ENCODE assay signal across 7 mouse cellular contexts in the genomic region with DNA sequence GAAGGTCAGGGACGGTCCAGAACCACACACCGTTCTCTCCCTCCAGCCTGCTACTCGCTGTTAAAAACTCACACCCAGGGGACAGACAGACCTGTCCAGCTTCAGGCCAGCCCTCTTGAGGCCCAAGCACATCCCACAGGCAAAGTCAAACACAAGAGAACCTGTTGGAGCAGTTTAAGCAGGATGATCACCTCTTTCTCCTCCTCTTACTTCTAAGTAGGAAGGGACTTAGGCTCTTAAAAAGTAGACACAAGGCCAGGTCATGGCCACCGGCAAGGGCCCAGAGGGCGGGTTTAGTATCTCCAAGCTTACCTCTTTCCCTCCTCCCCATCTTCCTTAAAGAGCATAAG. TPM values are rescaled to one million over a fixed set of nuclear protein-coding genes. Genes with fewer than 3 reads are reported as not detected.
DNase-seq lines count a peak whose midpoint lies in the region; ATAC-seq and TF ChIP-seq lines count a peak whose summit lies in the region.

No protein-coding gene starts in this region.

- no peak for TF ChIP-seq CTCF in C2C12 (IDR thresholded peaks at IDR 0.05; ENCODE audit: control insufficient read depth, insufficient read depth, insufficient read length)

- ATAC-seq in forebrain, embryonic 11.5 days (replicated peaks; ENCODE audit: low FRiP score) = no peak
- ATAC-seq in limb, embryonic 12.5 days (ENCODE audit: insufficient number of reproducible peaks, insufficient read depth, low FRiP score, low TSS enrichment, low read depth) = no peak
- ATAC-seq in neural tube, embryonic 14.5 days (ENCODE audit: low read depth) = no peak

- H3K79me2 ChIP-seq in C2C12 (ENCODE audit: control insufficient read depth, insufficient read depth) = peaks cover 76% of the 10 kb centered on the region

- peaks cover 15% of the 10 kb centered on the region; the same call in 1 of the 2 replicates for H3K4me1 ChIP-seq in forebrain, embryonic 11.5 days (replicated peaks; ENCODE audit: control insufficient read depth, insufficient read depth, low read length)
- H3K4me1 ChIP-seq in limb, embryonic 12.5 days (replicated peaks) = peaks cover 54% of the 10 kb centered on the region
- peaks cover 24% of the 10 kb centered on the region for H3K4me1 ChIP-seq in neural tube, embryonic 14.5 days (ENCODE audit: control insufficient read depth, insufficient read depth, low read length)

- H3K4me3 ChIP-seq in C2C12 (ENCODE audit: insufficient read depth, poor library complexity, severe bottlenecking) = peak overlapping the region; percentile 46
- H3K4me3 ChIP-seq in forebrain, embryonic 11.5 days (ENCODE audit: low read depth, low read length) = peak overlapping the region; percentile 97
- peak overlapping the region; percentile 95 for H3K4me3 ChIP-seq in limb, embryonic 12.5 days (replicated peaks)
- H3K4me3 ChIP-seq in neural tube, embryonic 14.5 days (ENCODE audit: low read depth, low read length) = peak overlapping the region; percentile 91

- H3ac ChIP-seq in C2C12 (ENCODE audit: control insufficient read depth, insufficient read length, low read depth) = peak overlapping the region; percentile 90

- no peaks in the 10 kb centered on the region for H3K36me3 ChIP-seq in C2C12 (ENCODE audit: control insufficient read depth, insufficient read depth)
- no peaks in the 10 kb centered on the region for H3K36me3 ChIP-seq in forebrain, embryonic 11.5 days (ENCODE audit: control insufficient read depth, insufficient read depth, low read length)
- H3K36me3 ChIP-seq in limb, embryonic 12.5 days = no peaks in the 10 kb centered on the region
- H3K36me3 ChIP-seq in neural tube, embryonic 14.5 days (ENCODE audit: control insufficient read depth, insufficient read depth, low read length) = no peaks in the 10 kb centered on the region

- H3K9me3 ChIP-seq in forebrain, embryonic 11.5 days (ENCODE audit: control insufficient read depth, low read length) = no peaks in the 10 kb centered on the region
- H3K9me3 ChIP-seq in limb, embryonic 12.5 days = no peaks in the 10 kb centered on the region
- no peaks in the 10 kb centered on the region for H3K9me3 ChIP-seq in neural tube, embryonic 14.5 days (ENCODE audit: control insufficient read depth, low read length)

- WGBS in forebrain, embryonic 11.5 days = 20% methylated on average over 5 of the region's 5 CpGs
- WGBS in limb, embryonic 12.5 days = 15% methylated on average over 5 of the region's 5 CpGs
- WGBS in neural tube, embryonic 14.5 days = 8% methylated on average over 5 of the region's 5 CpGs

- DNase-seq in 3T3-L1 (ENCODE audit: low read depth, low spot score) = peak; percentile 52
- no peak for DNase-seq in forebrain, embryonic 11.5 days (ENCODE audit: low spot score)
- no peak for DNase-seq in adrenal gland, adult 18-20 months (ENCODE audit: low spot score in 2 of 2)
- no peak for DNase-seq in right cerebral cortex, adult 2 months (ENCODE audit: low spot score in 2 of 2)

- H3K4me2 ChIP-seq in forebrain, embryonic 11.5 days (ENCODE audit: low read depth, low read length, severe bottlenecking) = peak overlapping the region; percentile 61
- H3K4me2 ChIP-seq in limb, embryonic 12.5 days = peak overlapping the region; percentile 68
- peak overlapping the region; percentile 92 for H3K4me2 ChIP-seq in neural tube, embryonic 14.5 days (ENCODE audit: low read depth, low read length)

- peak overlapping the region; percentile 99 for H3K9ac ChIP-seq in forebrain, embryonic 11.5 days (ENCODE audit: low read length)
- peak overlapping the region; percentile 99 for H3K9ac ChIP-seq in limb, embryonic 12.5 days (replicated peaks)
- peak overlapping the region; percentile 98 for H3K9ac ChIP-seq in neural tube, embryonic 14.5 days (replicated peaks; ENCODE audit: low read depth, low read length)

- H3K27me3 ChIP-seq in C2C12 (ENCODE audit: control insufficient read depth, insufficient read depth, insufficient read length) = no peaks in the 10 kb centered on the region
- H3K27me3 ChIP-seq in forebrain, embryonic 11.5 days (ENCODE audit: control insufficient read depth, insufficient read depth, low read length) = no peaks in the 10 kb centered on the region
- H3K27me3 ChIP-seq in limb, embryonic 12.5 days = no peaks in the 10 kb centered on the region
- H3K27me3 ChIP-seq in neural tube, embryonic 14.5 days (ENCODE audit: control insufficient read depth, insufficient read depth, low read length) = no peaks in the 10 kb centered on the region; the same call in 1 of the 2 replicates

- H3K79me3 ChIP-seq in C2C12 (ENCODE audit: low read depth) = peaks cover 58% of the 10 kb centered on the region

- H3K27ac ChIP-seq in forebrain, embryonic 11.5 days (ENCODE audit: low read depth, low read length) = peak overlapping the region; percentile 57; the same call in 1 of the 2 replicates
- peak overlapping the region; percentile 95 for H3K27ac ChIP-seq in limb, embryonic 12.5 days
- peak overlapping the region; percentile 73 for H3K27ac ChIP-seq in neural tube, embryonic 14.5 days (ENCODE audit: low read depth, low read length)

TF ChIP-seq in C2C12, 6 proteins besides CTCF, POLR2A, EP300 and RAD21:
- no peak for TF ChIP-seq MYOG (IDR thresholded peaks at IDR 0.05; ENCODE audit: control insufficient read depth, extremely low read depth, insufficient read length)
- TF ChIP-seq USF1 (IDR thresholded peaks at IDR 0.05; ENCODE audit: low read depth) = no peak
- no peak for TF ChIP-seq MYOD1 (IDR thresholded peaks at IDR 0.05; ENCODE audit: control insufficient read depth, insufficient read length, low read depth)
- TF ChIP-seq FOSL1 (IDR thresholded peaks at IDR 0.05; ENCODE audit: insufficient read depth, low read length, poor library complexity, severe bottlenecking) = no peak
- TF ChIP-seq MAX (IDR thresholded peaks at IDR 0.05) = no peak
- no peak for TF ChIP-seq CEBPB (IDR thresholded peaks at IDR 0.05; ENCODE audit: low read depth)

RNA-seq across cellular contexts. Expression of a gene that starts 1.3 kb away (rescaled TPM):
- polyA plus RNA-seq in C2C12 (2012; fragmentation: generic; extraction: Trizol) = 20.1 TPM
- 14.3 and 14.6 TPM in 2 replicates for polyA plus RNA-seq in forebrain, embryonic 11.5 days (2014; fragmentation: Nextera tagmentation; extraction: Ambion mirVana)
- polyA plus RNA-seq in limb, embryonic 12.5 days (2016; fragmentation: Nextera tagmentation; extraction: Ambion mirVana) = 9.9 and 10.5 TPM in 2 replicates
- polyA plus RNA-seq in neural tube, embryonic 14.5 days (2014; fragmentation: Nextera tagmentation; extraction: Ambion mirVana) = 10.7 and 11.7 TPM in 2 replicates
- total RNA-seq in adrenal gland, adult 18-20 months (2021) = 10 to 100 TPM; 46.7 to 47.4 TPM

Comparison
In these comparisons a context has a peak if more than half of its experiments do, and no peak if none do; other contexts are left out.
1. H3K4me3 ChIP-seq: peak in every context shown above with its lines; median percentile 97 in forebrain, embryonic 11.5 days; 95 in limb, embryonic 12.5 days; 91 in neural tube, embryonic 14.5 days; 46 in C2C12.